Comparison of ENCODE assay signal across 8 mouse cellular contexts in genomic region chr11:40692101-40692509, GRCm38 (mm10). TPM values are rescaled to one million over a fixed set of nuclear protein-coding genes. Genes with fewer than 3 reads are reported as not detected.
A peak's percentile ranks its signal among the peaks of the same experiment; 100 is the strongest.
DNase-seq lines count a peak whose midpoint lies in the region; ATAC-seq and TF ChIP-seq lines count a peak whose summit lies in the region.

No protein-coding gene starts in this region.

- no peaks in the 10 kb centered on the region for H3K36me3 ChIP-seq in testis, adult 2 months (ENCODE audit: control insufficient read depth, insufficient read depth, low read length)
- H3K36me3 ChIP-seq in hindbrain, embryonic 16.5 days (ENCODE audit: control insufficient read depth, insufficient read depth, low read length), result 0 out of 2 replicates have a peak, but pooled peaks cover 2% of the 10 kb centered on the region
- peaks cover 4% of the 10 kb centered on the region for H3K36me3 ChIP-seq in midbrain, embryonic 13.5 days

- TF ChIP-seq CTCF in testis, adult 2 months (IDR thresholded peaks at IDR 0.05; ENCODE audit: control insufficient read depth, insufficient read depth, insufficient replicate concordance, low read depth, low read length), result no peak

- H3K4me3 ChIP-seq in testis, adult 2 months (ENCODE audit: control insufficient read depth, low read depth, low read length), result peak overlapping the region; percentile 95
- H3K4me3 ChIP-seq in hindbrain, embryonic 16.5 days (ENCODE audit: low read length), result peak overlapping the region; percentile 83
- peak overlapping the region; percentile 89 for H3K4me3 ChIP-seq in midbrain, embryonic 13.5 days (replicated peaks)

- H3K4me2 ChIP-seq in hindbrain, embryonic 16.5 days (ENCODE audit: low read length), result peak overlapping the region; percentile 97
- H3K4me2 ChIP-seq in midbrain, embryonic 13.5 days (replicated peaks), result peak overlapping the region; percentile 98

- H3K27ac ChIP-seq in testis, adult 2 months (ENCODE audit: control insufficient read depth, insufficient read depth, low read depth, low read length), result peak overlapping the region; percentile 76
- H3K27ac ChIP-seq in hindbrain, embryonic 16.5 days (ENCODE audit: low read depth, low read length), result peak overlapping the region; percentile 78
- peak overlapping the region; percentile 63 for H3K27ac ChIP-seq in midbrain, embryonic 13.5 days

- H3K27me3 ChIP-seq in testis, adult 2 months (ENCODE audit: control insufficient read depth, insufficient read depth, low read length), result no peaks in the 10 kb centered on the region
- no peaks in the 10 kb centered on the region for H3K27me3 ChIP-seq in hindbrain, embryonic 16.5 days (replicated peaks; ENCODE audit: control insufficient read depth, insufficient read depth, low read length)
- no peaks in the 10 kb centered on the region for H3K27me3 ChIP-seq in midbrain, embryonic 13.5 days

- peak; percentile 84 for ATAC-seq in hindbrain, embryonic 16.5 days
- peak; percentile 80 for ATAC-seq in midbrain, embryonic 13.5 days
- ATAC-seq in cerebellum, adult (ENCODE audit: insufficient number of reproducible peaks, low FRiP score, low TSS enrichment), result no peak

- peaks cover 15% of the 10 kb centered on the region for H3K4me1 ChIP-seq in testis, adult 2 months (ENCODE audit: control insufficient read depth, insufficient read depth, low read length)
- peaks cover 32% of the 10 kb centered on the region for H3K4me1 ChIP-seq in hindbrain, embryonic 16.5 days (ENCODE audit: control insufficient read depth, insufficient read depth, low read depth, low read length)
- H3K4me1 ChIP-seq in midbrain, embryonic 13.5 days (replicated peaks), result peaks cover 40% of the 10 kb centered on the region

- DNase-seq in frontal cortex, postnatal 14 days (ENCODE audit: low spot score in 2 of 2), result peak; percentile 12 to 13
- no peak for DNase-seq in frontal cortex, adult 2 months (ENCODE audit: extremely low spot score in 1 of 2, low spot score in 1 of 2)
- DNase-seq in testis, postnatal 14 days (ENCODE audit: low spot score), result no peak
- DNase-seq in left cerebral cortex, adult 8-10 months (ENCODE audit: low spot score in 2 of 2), result no peak

- TF ChIP-seq POLR2A in testis, adult 2 months (IDR thresholded peaks at IDR 0.05; ENCODE audit: control insufficient read depth, low read depth, low read length), result no peak

- H3K9me3 ChIP-seq in hindbrain, embryonic 16.5 days (ENCODE audit: control insufficient read depth, low read length), result no peaks in the 10 kb centered on the region
- no peaks in the 10 kb centered on the region for H3K9me3 ChIP-seq in midbrain, embryonic 13.5 days

- H3K9ac ChIP-seq in hindbrain, embryonic 16.5 days (ENCODE audit: low read depth, low read length), result peak overlapping the region; percentile 78
- H3K9ac ChIP-seq in midbrain, embryonic 13.5 days (replicated peaks), result peak overlapping the region; percentile 84

- WGBS in hindbrain, embryonic 16.5 days, result 0% methylated on average over 23 of the region's 28 CpGs
- WGBS in midbrain, embryonic 13.5 days, result under 1% methylated on average over 28 of the region's 28 CpGs

RNA-seq across cellular contexts. Expression of gene Mat2b, which starts 2.9 kb away (rescaled TPM):
- 131 and 138 TPM in 2 replicates for polyA plus RNA-seq in frontal cortex, adult 2 months (2012; rRNA removed)
- 11.1 and 12.7 TPM in 2 replicates for polyA plus RNA-seq in testis, adult 2 months (2012; rRNA removed)
- polyA plus RNA-seq in hindbrain, embryonic 16.5 days (2015; fragmentation: Nextera tagmentation; extraction: Ambion mirVana), result 57.8 and 59.0 TPM in 2 replicates
- 74.0 and 77.5 TPM in 2 replicates for polyA plus RNA-seq in midbrain, embryonic 13.5 days (2015; fragmentation: Nextera tagmentation; extraction: Ambion mirVana)
- 100 to 1,000 TPM; 149 to 173 (median 160) TPM for total RNA-seq in left cerebral cortex, adult 8-10 months (2022)

RNA-seq across cellular contexts. Expression of gene Hmmr, which starts 41.1 kb away (rescaled TPM):
- 0.71 and 0.76 TPM in 2 replicates for polyA plus RNA-seq in frontal cortex, adult 2 months (2012; rRNA removed)
- 5.0 and 6.8 TPM in 2 replicates for polyA plus RNA-seq in testis, adult 2 months (2012; rRNA removed)
- polyA plus RNA-seq in hindbrain, embryonic 16.5 days (2015; fragmentation: Nextera tagmentation; extraction: Ambion mirVana), result 7.0 and 8.1 TPM in 2 replicates
- 19.2 TPM in 2 replicates for polyA plus RNA-seq in midbrain, embryonic 13.5 days (2015; fragmentation: Nextera tagmentation; extraction: Ambion mirVana)
- total RNA-seq in left cerebral cortex, adult 8-10 months (2022), result under 1 TPM; 0.32 to 0.49 (median 0.42) TPM

RNA-seq across cellular contexts. Expression of gene Nudcd2, which starts 41.4 kb away (rescaled TPM):
- polyA plus RNA-seq in frontal cortex, adult 2 months (2012; rRNA removed), result 17.4 and 25.3 TPM in 2 replicates
- polyA plus RNA-seq in testis, adult 2 months (2012; rRNA removed), result 9.7 and 15.1 TPM in 2 replicates
- polyA plus RNA-seq in hindbrain, embryonic 16.5 days (2015; fragmentation: Nextera tagmentation; extraction: Ambion mirVana), result 57.7 and 61.1 TPM in 2 replicates
- polyA plus RNA-seq in midbrain, embryonic 13.5 days (2015; fragmentation: Nextera tagmentation; extraction: Ambion mirVana), result 90.0 and 90.3 TPM in 2 replicates
- total RNA-seq in left cerebral cortex, adult 8-10 months (2022), result 10 to 100 TPM; 15.9 to 22.0 (median 18.8) TPM

Comparison
In these comparisons a context has a peak if more than half of its experiments do, and no peak if none do; other contexts are left out.
1. DNase-seq: peak in frontal cortex, postnatal 14 days (2 of 2); none in frontal cortex, adult 2 months (0 of 2), testis, postnatal 14 days (single experiment) and left cerebral cortex, adult 8-10 months (0 of 2).
2. Peak in every context shown above with its lines, with median percentiles within 50 percentile points of each other: H3K27ac ChIP-seq and H3K4me3 ChIP-seq.